Mouse (Mus musculus): ENCODE results near the gene Ethe1.
A peak's percentile ranks its signal among the peaks of the same experiment; 100 is the strongest.

Gene Ethe1

GRCm38 (mm10) chr7:24587330-24588105 is at the start of gene Ethe1, which contains the start of gene Zfp575:
Gene Ethe1 (plus strand): TSS chr7:24587543.
Gene Zfp575 (minus strand): TSS chr7:24587641.
- peak; percentile 41 for DNase-seq (ENCODE audit: low read depth, low spot score)
- Histone ChIP-seq H3K27me3 (ENCODE audit: control insufficient read depth, insufficient read depth, low read length, poor library complexity, severe bottlenecking) (no peaks in the 10 kb centered on the region), H3K36me3 (ENCODE audit: control insufficient read depth, insufficient read depth, low read length, poor library complexity, severe bottlenecking) (no peaks in the 10 kb centered on the region)

GRCm38 (mm10) chr7:24537591-24537990 is 49.8 kb upstream of the Ethe1 start:
- Histone ChIP-seq H3K27me3 (ENCODE audit: control insufficient read depth, insufficient read depth, low read length, poor library complexity, severe bottlenecking) (no peaks in the 10 kb centered on the region), H3K36me3 (ENCODE audit: control insufficient read depth, insufficient read depth, low read length, poor library complexity, severe bottlenecking) (peaks cover 9% of the 10 kb centered on the region; the same call in 1 of the 2 replicates)
- DNase-seq (ENCODE audit: low read depth, low spot score), result no peak

GRCm38 (mm10) chr7:24538154-24538553 is 49.2 kb upstream of the Ethe1 start:
- peaks cover 9% of the 10 kb centered on the region; the same call in 1 of the 2 replicates for H3K36me3 ChIP-seq (ENCODE audit: control insufficient read depth, insufficient read depth, low read length, poor library complexity, severe bottlenecking)
- no peaks in the 10 kb centered on the region for H3K27me3 ChIP-seq (ENCODE audit: control insufficient read depth, insufficient read depth, low read length, poor library complexity, severe bottlenecking)
- DNase-seq (ENCODE audit: low read depth, low spot score), result no peak

GRCm38 (mm10) chr7:24538701-24539100 is 48.6 kb upstream of the Ethe1 start:
- Histone ChIP-seq H3K36me3 (ENCODE audit: control insufficient read depth, insufficient read depth, low read length, poor library complexity, severe bottlenecking) (peaks cover 7% of the 10 kb centered on the region; the same call in 1 of the 2 replicates), H3K27me3 (ENCODE audit: control insufficient read depth, insufficient read depth, low read length, poor library complexity, severe bottlenecking) (no peaks in the 10 kb centered on the region)
- no peak for DNase-seq (ENCODE audit: low read depth, low spot score)

GRCm38 (mm10) chr7:24539686-24540085 is 47.7 kb upstream of the Ethe1 start:
- H3K36me3 ChIP-seq (ENCODE audit: control insufficient read depth, insufficient read depth, low read length, poor library complexity, severe bottlenecking), result peaks cover 3% of the 10 kb centered on the region; the same call in 1 of the 2 replicates
- DNase-seq (ENCODE audit: low read depth, low spot score), result no peak
- H3K27me3 ChIP-seq (ENCODE audit: control insufficient read depth, insufficient read depth, low read length, poor library complexity, severe bottlenecking), result no peaks in the 10 kb centered on the region

- DNase-seq (ENCODE audit: low read depth, low spot score), result peak; percentile 51
Observed at GRCm38 (mm10) chr7:24544506-24544905, 42.8 kb upstream of the Ethe1 start.

GRCm38 (mm10) chr7:24546068-24546614 is 41.2 kb upstream of the Ethe1 start, which contains the start of the genes Pinlyp and Xrcc1:
Gene Pinlyp (minus strand): TSS chr7:24546118.
Gene Xrcc1 (plus strand): TSS chr7:24546289.
- Histone ChIP-seq H3K36me3 (ENCODE audit: control insufficient read depth, insufficient read depth, low read length, poor library complexity, severe bottlenecking) (no peaks in the 10 kb centered on the region; the same call in 1 of the 2 replicates), H3K27me3 (ENCODE audit: control insufficient read depth, insufficient read depth, low read length, poor library complexity, severe bottlenecking) (no peaks in the 10 kb centered on the region)
- DNase-seq (ENCODE audit: low read depth, low spot score), result no peak

More at GRCm38 (mm10) chr7:24544506-24544905, 42.8 kb upstream of the Ethe1 start:
- Histone ChIP-seq H3K27me3 (ENCODE audit: control insufficient read depth, insufficient read depth, low read length, poor library complexity, severe bottlenecking) (no peaks in the 10 kb centered on the region), H3K36me3 (ENCODE audit: control insufficient read depth, insufficient read depth, low read length, poor library complexity, severe bottlenecking) (no peaks in the 10 kb centered on the region; the same call in 1 of the 2 replicates)

- H3K36me3 ChIP-seq (ENCODE audit: control insufficient read depth, insufficient read depth, low read length, poor library complexity, severe bottlenecking), result no peaks in the 10 kb centered on the region; the same call in 1 of the 2 replicates
- peak; percentile 99 for DNase-seq (ENCODE audit: low read depth, low spot score)
Observed at GRCm38 (mm10) chr7:24546634-24547389, 40.5 kb upstream of the Ethe1 start.

GRCm38 (mm10) chr7:24547534-24548036 is 39.8 kb upstream of the Ethe1 start:
- Histone ChIP-seq H3K27me3 (ENCODE audit: control insufficient read depth, insufficient read depth, low read length, poor library complexity, severe bottlenecking) (no peaks in the 10 kb centered on the region), H3K36me3 (ENCODE audit: control insufficient read depth, insufficient read depth, low read length, poor library complexity, severe bottlenecking) (no peaks in the 10 kb centered on the region; the same call in 1 of the 2 replicates)
- no peak for DNase-seq (ENCODE audit: low read depth, low spot score)

More at GRCm38 (mm10) chr7:24546634-24547389, 40.5 kb upstream of the Ethe1 start:
- H3K27me3 ChIP-seq (ENCODE audit: control insufficient read depth, insufficient read depth, low read length, poor library complexity, severe bottlenecking), result no peaks in the 10 kb centered on the region

- no peak for DNase-seq (ENCODE audit: low read depth, low spot score)
- Histone ChIP-seq H3K36me3 (ENCODE audit: control insufficient read depth, insufficient read depth, low read length, poor library complexity, severe bottlenecking) (no peaks in the 10 kb centered on the region; the same call in 1 of the 2 replicates), H3K27me3 (ENCODE audit: control insufficient read depth, insufficient read depth, low read length, poor library complexity, severe bottlenecking) (no peaks in the 10 kb centered on the region)
Observed at GRCm38 (mm10) chr7:24551985-24552759, 35.2 kb upstream of the Ethe1 start.

GRCm38 (mm10) chr7:24555786-24556185 is 31.6 kb upstream of the Ethe1 start:
- DNase-seq (ENCODE audit: low read depth, low spot score), result peak; percentile 24
- no peaks in the 10 kb centered on the region for H3K36me3 ChIP-seq (ENCODE audit: control insufficient read depth, insufficient read depth, low read length, poor library complexity, severe bottlenecking)
- H3K27me3 ChIP-seq (ENCODE audit: control insufficient read depth, insufficient read depth, low read length, poor library complexity, severe bottlenecking), result no peaks in the 10 kb centered on the region

- Histone ChIP-seq H3K27me3 (ENCODE audit: control insufficient read depth, insufficient read depth, low read length, poor library complexity, severe bottlenecking) (no peaks in the 10 kb centered on the region), H3K36me3 (ENCODE audit: control insufficient read depth, insufficient read depth, low read length, poor library complexity, severe bottlenecking) (no peaks in the 10 kb centered on the region)
- no peak for DNase-seq (ENCODE audit: low read depth, low spot score)
Observed at GRCm38 (mm10) chr7:24561450-24561849, 25.9 kb upstream of the Ethe1 start.

GRCm38 (mm10) chr7:24563191-24563836 is 24.0 kb upstream of the Ethe1 start:
- Histone ChIP-seq H3K27me3 (ENCODE audit: control insufficient read depth, insufficient read depth, low read length, poor library complexity, severe bottlenecking) (no peaks in the 10 kb centered on the region), H3K36me3 (ENCODE audit: control insufficient read depth, insufficient read depth, low read length, poor library complexity, severe bottlenecking) (no peaks in the 10 kb centered on the region; the same call in 1 of the 2 replicates)
- no peak for DNase-seq (ENCODE audit: low read depth, low spot score)

Measured in splenic B cell, adult 2 months (primary cell).